Mouse (Mus musculus) midbrain, embryonic 10.5 days (tissue): ENCODE results near the gene Olfr1390. TPM values are rescaled to one million over a fixed set of nuclear protein-coding genes. Genes with fewer than 3 reads are reported as not detected.

Experiments used
- polyA plus RNA-seq: library from polyadenylated mRNA; unstranded; fragments of >200 nt; fragmentation: Nextera tagmentation; extraction: Ambion mirVana; gene quantifications from 2 replicates; pipeline ENCODE4 v1.2.1, GENCODE M21; 2016

The Olfr1390 gene
- polyA plus RNA-seq, 1 experiment from 2014 or later: not detected

Other genes starting within 250 kb of the Olfr1390 start
- gene Olfr1396, start 220.3 kb upstream of the Olfr1390 start, polyA plus RNA-seq: not detected in 2 replicates
- not detected in 2 replicates for gene Olfr1395, start 192.9 kb upstream of the Olfr1390 start, polyA plus RNA-seq
- not detected in 2 replicates for gene Olfr1394, start 180.8 kb upstream of the Olfr1390 start, polyA plus RNA-seq
- 0.11 TPM in 1 of 2 replicates, not detected in the other for gene Btnl9, start 148.0 kb upstream of the Olfr1390 start, polyA plus RNA-seq
- gene Zfp62, start 131.9 kb upstream of the Olfr1390 start, polyA plus RNA-seq: 42.3 and 51.5 TPM in 2 replicates
- gene Mgat1, start 91.0 kb upstream of the Olfr1390 start, polyA plus RNA-seq: 41.2 and 42.2 TPM in 2 replicates
- gene Olfr1393, start 56.9 kb upstream of the Olfr1390 start, polyA plus RNA-seq: 0.04 TPM in 1 of 2 replicates, not detected in the other
- gene Olfr1392, start 49.9 kb upstream of the Olfr1390 start, polyA plus RNA-seq: 0.04 and 0.07 TPM in 2 replicates
- not detected in 2 replicates for gene Olfr10, start 30.4 kb upstream of the Olfr1390 start, polyA plus RNA-seq
- gene Olfr1391, start 12.4 kb upstream of the Olfr1390 start, polyA plus RNA-seq: not detected in 2 replicates
- gene Olfr1389, start 87.9 kb downstream of the Olfr1390 start, polyA plus RNA-seq: not detected in 2 replicates
- gene Olfr1388, start 101.4 kb downstream of the Olfr1390 start, polyA plus RNA-seq: 0.09 TPM in 2 replicates
- not detected in 2 replicates for gene Olfr1387, start 120.2 kb downstream of the Olfr1390 start, polyA plus RNA-seq
- not detected in 2 replicates for gene Olfr1386, start 129.9 kb downstream of the Olfr1390 start, polyA plus RNA-seq
- gene Olfr1385, start 153.9 kb downstream of the Olfr1390 start, polyA plus RNA-seq: not detected in 2 replicates
- gene Olfr1384, start 171.5 kb downstream of the Olfr1390 start, polyA plus RNA-seq: not detected in 2 replicates
- gene Olfr1383, start 184.5 kb downstream of the Olfr1390 start, polyA plus RNA-seq: not detected in 2 replicates
- gene Olfr1382, start 193.1 kb downstream of the Olfr1390 start, polyA plus RNA-seq: not detected in 2 replicates
- not detected in 2 replicates for gene Olfr1381, start 208.3 kb downstream of the Olfr1390 start, polyA plus RNA-seq
- not detected in 2 replicates for gene Olfr1380, start 221.7 kb downstream of the Olfr1390 start, polyA plus RNA-seq